Mouse (Mus musculus): Measurements from ENCODE around the gene Grin2c. TPM values are rescaled to one million over a fixed set of nuclear protein-coding genes. Genes with fewer than 3 reads are reported as not detected.
A peak's percentile ranks its signal among the peaks of the same experiment; 100 is the strongest.

Gene Grin2c
- not detected in 2 replicates for polyA plus RNA-seq (2015; fragmentation: Nextera tagmentation; extraction: Ambion mirVana)

- Histone ChIP-seq H3K27ac (ENCODE audit: low read length) (no peak within 1 kb of the TSS), H3K36me3 (ENCODE audit: insufficient read depth, low read length) (no peaks in the 10 kb centered on the region), H3K4me1 (ENCODE audit: insufficient read depth, low read length) (peaks cover 20% of the 10 kb centered on the region), H3K4me2 (replicated peaks; ENCODE audit: low read depth, low read length) (peak within 1 kb of the TSS; percentile 59), H3K9me3 (ENCODE audit: low read length) (no peaks in the 10 kb centered on the region), H3K9ac (replicated peaks; ENCODE audit: low read length) (0 out of 2 replicates have a peak within 1 kb of the TSS, but pooled peaks have one; percentile 15), H3K27me3 (ENCODE audit: insufficient read depth, low read length) (peaks cover 69% of the 10 kb centered on the region), H3K4me3 (ENCODE audit: low read length) (peak within 1 kb of the TSS; percentile 39)
- ATAC-seq (ENCODE audit: low FRiP score, low TSS enrichment) = no peak
- 5% methylated on average over 50 of the region's 50 CpGs for WGBS
Measured at GRCm38 (mm10) chr11:115267061-115267883, at the start of gene Grin2c. TSS of gene Grin2c (minus strand) at chr11:115267243.

- H3K27me3 ChIP-seq (ENCODE audit: insufficient read depth, low read length) = peaks cover 61% of the 10 kb centered on the region
- no peak overlapping the region for H3K4me2 ChIP-seq (replicated peaks; ENCODE audit: low read depth, low read length)
- ATAC-seq (ENCODE audit: low FRiP score, low TSS enrichment) = no peak
- no peaks in the 10 kb centered on the region for H3K9me3 ChIP-seq (ENCODE audit: low read length)
- no peak overlapping the region for H3K27ac ChIP-seq (ENCODE audit: low read length)
- H3K36me3 ChIP-seq (ENCODE audit: insufficient read depth, low read length) = no peaks in the 10 kb centered on the region
- no peaks in the 10 kb centered on the region for H3K4me1 ChIP-seq (ENCODE audit: insufficient read depth, low read length)
- H3K4me3 ChIP-seq (ENCODE audit: low read length) = no peak overlapping the region
- H3K9ac ChIP-seq (replicated peaks; ENCODE audit: low read length) = no peak overlapping the region
- 45% methylated on average over 2 of the region's 2 CpGs for WGBS
Measured at GRCm38 (mm10) chr11:115314249-115314648, 47.2 kb upstream of the Grin2c start.

GRCm38 (mm10) chr11:115308781-115309180, 41.7 kb upstream of the Grin2c start:
- WGBS = 71% methylated on average over 1 of the region's 1 CpGs
- Histone ChIP-seq H3K4me1 (ENCODE audit: insufficient read depth, low read length) (no peaks in the 10 kb centered on the region), H3K9me3 (ENCODE audit: low read length) (no peaks in the 10 kb centered on the region), H3K27ac (ENCODE audit: low read length) (no peak overlapping the region), H3K9ac (replicated peaks; ENCODE audit: low read length) (no peak overlapping the region), H3K27me3 (ENCODE audit: insufficient read depth, low read length) (peaks cover 10% of the 10 kb centered on the region), H3K4me2 (replicated peaks; ENCODE audit: low read depth, low read length) (no peak overlapping the region), H3K4me3 (ENCODE audit: low read length) (no peak overlapping the region), H3K36me3 (ENCODE audit: insufficient read depth, low read length) (no peaks in the 10 kb centered on the region)
- ATAC-seq (ENCODE audit: low FRiP score, low TSS enrichment) = no peak

- no peak for ATAC-seq (ENCODE audit: low FRiP score, low TSS enrichment)
- H3K4me3 ChIP-seq (ENCODE audit: low read length) = no peak within 1 kb of the TSS
- no peak within 1 kb of the TSS for H3K4me2 ChIP-seq (replicated peaks; ENCODE audit: low read depth, low read length)
- no peak within 1 kb of the TSS for H3K27ac ChIP-seq (ENCODE audit: low read length)
- no peaks in the 10 kb centered on the region for H3K4me1 ChIP-seq (ENCODE audit: insufficient read depth, low read length)
- H3K9me3 ChIP-seq (ENCODE audit: low read length) = no peaks in the 10 kb centered on the region
- no peaks in the 10 kb centered on the region for H3K36me3 ChIP-seq (ENCODE audit: insufficient read depth, low read length)
- WGBS = 17% methylated on average over 8 of the region's 8 CpGs
- H3K9ac ChIP-seq (replicated peaks; ENCODE audit: low read length) = no peak within 1 kb of the TSS
- no peaks in the 10 kb centered on the region for H3K27me3 ChIP-seq (ENCODE audit: insufficient read depth, low read length)
Measured at GRCm38 (mm10) chr11:115306863-115307262, 39.8 kb upstream of the Grin2c start, which contains the start of gene Otop2. TSS of gene Otop2 (plus strand) at chr11:115307163.

GRCm38 (mm10) chr11:115303167-115303566, 36.1 kb upstream of the Grin2c start:
- H3K9me3 ChIP-seq (ENCODE audit: low read length) = no peaks in the 10 kb centered on the region
- H3K36me3 ChIP-seq (ENCODE audit: insufficient read depth, low read length) = no peaks in the 10 kb centered on the region
- no peak overlapping the region for H3K27ac ChIP-seq (ENCODE audit: low read length)
- ATAC-seq (ENCODE audit: low FRiP score, low TSS enrichment) = no peak
- peaks cover 11% of the 10 kb centered on the region for H3K27me3 ChIP-seq (ENCODE audit: insufficient read depth, low read length)
- H3K4me1 ChIP-seq (ENCODE audit: insufficient read depth, low read length) = no peaks in the 10 kb centered on the region
- H3K4me2 ChIP-seq (replicated peaks; ENCODE audit: low read depth, low read length) = no peak overlapping the region
- WGBS = 41% methylated on average over 8 of the region's 8 CpGs
- no peak overlapping the region for H3K9ac ChIP-seq (replicated peaks; ENCODE audit: low read length)
- H3K4me3 ChIP-seq (ENCODE audit: low read length) = no peak overlapping the region

GRCm38 (mm10) chr11:115301351-115301750, 34.3 kb upstream of the Grin2c start:
- Histone ChIP-seq H3K4me3 (ENCODE audit: low read length) (no peak overlapping the region), H3K36me3 (ENCODE audit: insufficient read depth, low read length) (no peaks in the 10 kb centered on the region), H3K9ac (replicated peaks; ENCODE audit: low read length) (no peak overlapping the region), H3K27ac (ENCODE audit: low read length) (no peak overlapping the region), H3K9me3 (ENCODE audit: low read length) (no peaks in the 10 kb centered on the region), H3K27me3 (ENCODE audit: insufficient read depth, low read length) (peaks cover 23% of the 10 kb centered on the region), H3K4me2 (replicated peaks; ENCODE audit: low read depth, low read length) (no peak overlapping the region), H3K4me1 (ENCODE audit: insufficient read depth, low read length) (peaks cover 10% of the 10 kb centered on the region; the same call in 1 of the 2 replicates)
- 76% methylated on average over 2 of the region's 2 CpGs for WGBS
- no peak for ATAC-seq (ENCODE audit: low FRiP score, low TSS enrichment)

GRCm38 (mm10) chr11:115300745-115301144, 33.7 kb upstream of the Grin2c start:
- no peak overlapping the region for H3K4me2 ChIP-seq (replicated peaks; ENCODE audit: low read depth, low read length)
- H3K9ac ChIP-seq (replicated peaks; ENCODE audit: low read length) = no peak overlapping the region
- H3K27ac ChIP-seq (ENCODE audit: low read length) = no peak overlapping the region
- H3K27me3 ChIP-seq (ENCODE audit: insufficient read depth, low read length) = peaks cover 23% of the 10 kb centered on the region
- ATAC-seq (ENCODE audit: low FRiP score, low TSS enrichment) = no peak
- no peak overlapping the region for H3K4me3 ChIP-seq (ENCODE audit: low read length)
- peaks cover 10% of the 10 kb centered on the region; the same call in 1 of the 2 replicates for H3K4me1 ChIP-seq (ENCODE audit: insufficient read depth, low read length)
- no peaks in the 10 kb centered on the region for H3K36me3 ChIP-seq (ENCODE audit: insufficient read depth, low read length)
- WGBS = 83% methylated on average over 4 of the region's 4 CpGs
- H3K9me3 ChIP-seq (ENCODE audit: low read length) = no peaks in the 10 kb centered on the region

GRCm38 (mm10) chr11:115298160-115298559, 31.1 kb upstream of the Grin2c start:
- Histone ChIP-seq H3K36me3 (ENCODE audit: insufficient read depth, low read length) (no peaks in the 10 kb centered on the region), H3K27me3 (ENCODE audit: insufficient read depth, low read length) (peaks cover 23% of the 10 kb centered on the region), H3K4me3 (ENCODE audit: low read length) (no peak overlapping the region), H3K27ac (ENCODE audit: low read length) (no peak overlapping the region), H3K4me1 (ENCODE audit: insufficient read depth, low read length) (peaks cover 10% of the 10 kb centered on the region; the same call in 1 of the 2 replicates), H3K9me3 (ENCODE audit: low read length) (no peaks in the 10 kb centered on the region), H3K4me2 (replicated peaks; ENCODE audit: low read depth, low read length) (no peak overlapping the region), H3K9ac (replicated peaks; ENCODE audit: low read length) (no peak overlapping the region)
- no peak for ATAC-seq (ENCODE audit: low FRiP score, low TSS enrichment)
- 58% methylated on average over 8 of the region's 8 CpGs for WGBS

- Histone ChIP-seq H3K36me3 (ENCODE audit: insufficient read depth, low read length) (no peaks in the 10 kb centered on the region), H3K27ac (ENCODE audit: low read length) (no peak within 1 kb of the TSS)
Measured at GRCm38 (mm10) chr11:115297214-115297826, 30.3 kb upstream of the Grin2c start, which contains the start of gene Fads6. TSS of gene Fads6 (minus strand) at chr11:115297663.

More at GRCm38 (mm10) chr11:115297214-115297826, 30.3 kb upstream of the Grin2c start, which contains the start of gene Fads6:
- peak within 1 kb of the TSS; percentile 61 for H3K9ac ChIP-seq (replicated peaks; ENCODE audit: low read length)
- peak within 1 kb of the TSS; percentile 61 for H3K4me2 ChIP-seq (replicated peaks; ENCODE audit: low read depth, low read length)
- peak within 1 kb of the TSS; percentile 44 for H3K4me3 ChIP-seq (ENCODE audit: low read length)
- H3K4me1 ChIP-seq (ENCODE audit: insufficient read depth, low read length) = peaks cover 10% of the 10 kb centered on the region; the same call in 1 of the 2 replicates
- peaks cover 23% of the 10 kb centered on the region for H3K27me3 ChIP-seq (ENCODE audit: insufficient read depth, low read length)
- H3K9me3 ChIP-seq (ENCODE audit: low read length) = no peaks in the 10 kb centered on the region
- under 1% methylated on average over 41 of the region's 44 CpGs for WGBS
- ATAC-seq (ENCODE audit: low FRiP score, low TSS enrichment) = peak; percentile 80

All from kidney, embryonic 16.5 days (tissue).